Mouse (Mus musculus): ENCODE results near the gene Slc36a4. TPM values are rescaled to one million over a fixed set of nuclear protein-coding genes. Genes with fewer than 3 reads are reported as not detected.

Slc36a4 gene
- 10 to 100 TPM; 47.5 to 49.1 TPM for total RNA-seq (2021)
- long read RNA-seq, full-length matches to known transcripts, result 4 of 14 reads
- long read RNA-seq, partial matches to known transcripts, result 1 of 14 reads
- long read RNA-seq, other reads (novel, unspliced or antisense), result 9 of 14 reads

- peak; percentile 68 to 82 for DNase-seq (ENCODE audit: low spot score in 2 of 2)
Observed at GRCm38 (mm10) chr9:15709599-15710381, at the start of gene Slc36a4. TSS of gene Slc36a4 (plus strand) at chr9:15709738.

GRCm38 (mm10) chr9:15664606-15665005 is 44.9 kb upstream of the Slc36a4 start:
- DNase-seq (ENCODE audit: low spot score in 2 of 2), result no peak

GRCm38 (mm10) chr9:15669452-15669851 is 40.1 kb upstream of the Slc36a4 start:
- DNase-seq (ENCODE audit: low spot score in 2 of 2), result no peak

- DNase-seq (ENCODE audit: low spot score in 2 of 2), result no peak
Observed at GRCm38 (mm10) chr9:15670002-15670527, 39.5 kb upstream of the Slc36a4 start.

GRCm38 (mm10) chr9:15672251-15672650 is 37.3 kb upstream of the Slc36a4 start:
- DNase-seq (ENCODE audit: low spot score in 2 of 2), result no peak

GRCm38 (mm10) chr9:15681855-15682466 is 27.6 kb upstream of the Slc36a4 start:
- peak; percentile 75 to 80 for DNase-seq (ENCODE audit: low spot score in 2 of 2)

- peak; percentile 80 to 85 for DNase-seq (ENCODE audit: low spot score in 2 of 2)
Observed at GRCm38 (mm10) chr9:15685215-15685614, 24.3 kb upstream of the Slc36a4 start.

GRCm38 (mm10) chr9:15687358-15687757 is 22.2 kb upstream of the Slc36a4 start:
- no peak for DNase-seq (ENCODE audit: low spot score in 2 of 2)

- no peak for DNase-seq (ENCODE audit: low spot score in 2 of 2)
Observed at GRCm38 (mm10) chr9:15693847-15694246, 15.7 kb upstream of the Slc36a4 start.

- no peak for DNase-seq (ENCODE audit: low spot score in 2 of 2)
Observed at GRCm38 (mm10) chr9:15694989-15695388, 14.5 kb upstream of the Slc36a4 start.

- no peak for DNase-seq (ENCODE audit: low spot score in 2 of 2)
Observed at GRCm38 (mm10) chr9:15705706-15706105, 3.8 kb upstream of the Slc36a4 start.

GRCm38 (mm10) chr9:15708979-15709598 is 449 bp upstream of the Slc36a4 start:
- no peak for DNase-seq (ENCODE audit: low spot score in 2 of 2)

GRCm38 (mm10) chr9:15710821-15711565 is 1.5 kb downstream of the Slc36a4 start:
- DNase-seq (ENCODE audit: low spot score in 2 of 2), result no peak

GRCm38 (mm10) chr9:15711676-15712075 is 2.1 kb downstream of the Slc36a4 start:
- no peak for DNase-seq (ENCODE audit: low spot score in 2 of 2)

- no peak for DNase-seq (ENCODE audit: low spot score in 2 of 2)
Observed at GRCm38 (mm10) chr9:15714792-15715191, 5.3 kb downstream of the Slc36a4 start.

- DNase-seq (ENCODE audit: low spot score in 2 of 2), result no peak
Observed at GRCm38 (mm10) chr9:15715193-15715989, 5.9 kb downstream of the Slc36a4 start.

GRCm38 (mm10) chr9:15717363-15717762 is 7.8 kb downstream of the Slc36a4 start:
- no peak for DNase-seq (ENCODE audit: low spot score in 2 of 2)

- no peak for DNase-seq (ENCODE audit: low spot score in 2 of 2)
Observed at GRCm38 (mm10) chr9:15718295-15718694, 8.8 kb downstream of the Slc36a4 start.

GRCm38 (mm10) chr9:15719594-15719993 is 10.1 kb downstream of the Slc36a4 start:
- no peak for DNase-seq (ENCODE audit: low spot score in 2 of 2)

- no peak for DNase-seq (ENCODE audit: low spot score in 2 of 2)
Observed at GRCm38 (mm10) chr9:15720556-15720955, 11.0 kb downstream of the Slc36a4 start.
